Mouse (Mus musculus) midbrain, embryonic 12.5 days (tissue): ENCODE data around the gene Ap3b2. TPM values are rescaled to one million over a fixed set of nuclear protein-coding genes. Genes with fewer than 3 reads are reported as not detected.

Source experiments
- ATAC-seq: fragments of 200-750 bp; cut with Nextera tagmentation; 2 replicates; pipeline ENCODE4 v1.8.0; 2017; ENCODE audit warnings: low read depth, moderate TSS enrichment, moderate library complexity; ENCODE audit not compliant: low FRiP score
- H3K27ac ChIP-seq: fragments of 300-500 bp; sonication (generic); replicated peaks from 2 replicates; pipeline ENCODE4 v1.5.1; 2016; ENCODE audit warnings: mild to moderate bottlenecking
- H3K27me3 ChIP-seq: fragments of 300-500 bp; sonication (generic); 2 replicates; pipeline ENCODE4 v1.6.1; 2016; ENCODE audit warnings: mild to moderate bottlenecking
- H3K36me3 ChIP-seq: fragments of 300-500 bp; sonication (generic); 2 replicates; pipeline ENCODE4 v1.6.1; 2016
- H3K4me1 ChIP-seq: fragments of 300-500 bp; sonication (generic); 2 replicates; pipeline ENCODE4 v1.6.1; 2016
- H3K4me2 ChIP-seq: fragments of 300-500 bp; sonication (generic); replicated peaks from 2 replicates; pipeline ENCODE4 v1.6.1; 2016; ENCODE audit warnings: mild to moderate bottlenecking, moderate library complexity
- H3K4me3 ChIP-seq: fragments of 300-500 bp; sonication (generic); 2 replicates; pipeline ENCODE4 v1.5.1; 2016; ENCODE audit warnings: mild to moderate bottlenecking
- H3K9ac ChIP-seq: fragments of 300-500 bp; sonication (generic); replicated peaks from 2 replicates; pipeline ENCODE4 v1.6.1; 2016; ENCODE audit warnings: mild to moderate bottlenecking, moderate library complexity
- H3K9me3 ChIP-seq: fragments of 300-500 bp; sonication (generic); 2 replicates; pipeline ENCODE4 v1.6.1; 2016; ENCODE audit warnings: mild to moderate bottlenecking
- WGBS: fragments of 180-500 bp; shearing (Covaris S2); methylation state at CpG from one replicate; pipeline ENCODE4 v1.1.7; 2016; 5-methylcytosine and 5-hydroxymethylcytosine counted together
- polyA plus RNA-seq: library from polyadenylated mRNA; unstranded; fragments of >200 nt; fragmentation: Nextera tagmentation; extraction: Ambion mirVana; gene quantifications from 2 replicates; pipeline ENCODE4 v1.2.1, GENCODE M21; 2016

Gene Ap3b2
- 60.0 and 63.0 TPM in 2 replicates for polyA plus RNA-seq

DNA sequence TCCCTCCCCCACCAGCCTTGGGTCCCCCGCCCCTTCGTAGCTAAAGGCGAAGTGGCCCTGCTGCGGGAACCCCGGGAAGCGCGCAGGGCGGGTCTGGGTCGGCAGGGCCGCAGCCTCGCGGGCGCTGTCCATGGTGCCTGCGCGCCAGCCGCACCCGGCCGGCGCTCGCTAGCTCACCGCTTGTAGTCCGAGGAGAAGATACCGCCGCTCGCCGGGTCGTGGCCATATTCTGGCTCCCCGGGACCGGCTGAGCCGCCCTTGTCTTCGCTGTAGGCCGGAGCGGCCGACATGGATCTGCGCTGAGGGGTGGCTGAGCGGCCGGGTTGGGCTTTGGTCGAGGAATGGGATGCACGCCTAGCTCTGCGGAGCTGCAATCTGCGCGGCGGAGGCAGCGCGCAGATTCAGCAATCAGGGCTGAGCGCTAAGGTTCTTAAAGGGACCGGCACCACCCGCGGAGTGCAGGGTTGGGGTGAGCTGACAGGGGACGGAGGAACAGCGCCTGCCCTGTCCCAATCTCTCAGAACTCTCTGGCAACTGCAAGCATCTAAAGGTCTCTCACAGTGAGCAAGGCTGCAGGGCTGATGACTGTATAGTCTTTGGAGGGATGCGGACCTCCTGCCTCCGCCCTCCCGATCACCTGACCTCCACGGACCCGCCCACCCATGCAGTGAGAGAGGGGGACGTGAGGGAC lies at the start of gene Ap3b2:
Gene Ap3b2 (minus strand): TSS at position 595 of the 691 bp plus-strand sequence.
- peaks cover 25% of the 10 kb centered on the region for H3K27me3 ChIP-seq

GRCm38 (mm10) chr7:81542934-81543333 lies 49.2 kb upstream of the Ap3b2 start:
- no peak overlapping the region for H3K4me3 ChIP-seq
- no peaks in the 10 kb centered on the region for H3K36me3 ChIP-seq
- no peak for ATAC-seq
- H3K27me3 ChIP-seq: no peaks in the 10 kb centered on the region
- no peak overlapping the region for H3K27ac ChIP-seq
- 72% methylated on average over 8 of the region's 8 CpGs for WGBS
- no peak overlapping the region for H3K4me2 ChIP-seq
- H3K4me1 ChIP-seq: peaks cover 16% of the 10 kb centered on the region
- no peaks in the 10 kb centered on the region for H3K9me3 ChIP-seq
- no peak overlapping the region for H3K9ac ChIP-seq

More for the DNA sequence above, at the start of gene Ap3b2:
- Histone ChIP-seq H3K9me3 (no peaks in the 10 kb centered on the region), H3K9ac (peak within 1 kb of the TSS; percentile 79), H3K4me3 (peak within 1 kb of the TSS; percentile 64), H3K36me3 (no peaks in the 10 kb centered on the region), H3K27ac (peak within 1 kb of the TSS; percentile 95), H3K4me2 (peak within 1 kb of the TSS; percentile 70), H3K4me1 (peaks cover 36% of the 10 kb centered on the region)
- WGBS: under 1% methylated on average over 57 of the region's 57 CpGs
- ATAC-seq: peak; percentile 90

DNA sequence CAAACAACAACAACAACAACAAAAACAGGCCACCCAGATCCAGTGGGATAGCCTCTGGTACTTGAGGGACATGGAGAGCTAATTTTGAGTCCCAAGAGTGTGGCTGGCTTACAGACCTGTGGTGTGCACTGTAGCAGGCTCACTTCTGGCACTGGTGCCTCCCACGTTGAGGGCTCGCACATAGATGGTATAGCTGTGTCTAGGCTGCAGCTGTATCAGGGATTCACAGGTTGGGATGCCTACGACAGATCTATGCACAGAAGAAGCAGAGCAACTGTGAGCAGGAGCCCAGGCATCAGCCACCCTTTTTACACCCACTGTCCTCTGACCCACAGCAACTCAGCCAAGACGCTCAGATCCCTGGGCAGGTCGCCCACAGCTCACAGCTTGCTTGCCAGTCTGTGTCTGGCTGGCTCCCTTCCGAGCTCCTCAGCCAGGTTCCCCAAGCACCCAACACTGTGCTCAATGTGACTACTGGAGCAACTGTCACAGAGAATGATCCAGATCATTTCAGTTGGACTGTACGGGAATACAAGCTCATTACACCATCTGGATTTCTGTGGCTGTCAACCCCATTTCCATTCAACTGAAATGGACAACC lies 48.3 kb upstream of the Ap3b2 start:
- Histone ChIP-seq H3K4me1 (peaks cover 16% of the 10 kb centered on the region), H3K36me3 (no peaks in the 10 kb centered on the region), H3K4me2 (no peak overlapping the region), H3K4me3 (no peak overlapping the region), H3K27ac (no peak overlapping the region), H3K9ac (no peak overlapping the region), H3K27me3 (no peaks in the 10 kb centered on the region), H3K9me3 (no peaks in the 10 kb centered on the region)
- WGBS: 86% methylated on average over 7 of the region's 7 CpGs
- ATAC-seq: no peak

- Histone ChIP-seq H3K36me3 (no peaks in the 10 kb centered on the region), H3K27ac (no peak overlapping the region), H3K9ac (no peak overlapping the region), H3K27me3 (no peaks in the 10 kb centered on the region), H3K4me2 (no peak overlapping the region), H3K4me3 (no peak overlapping the region), H3K9me3 (no peaks in the 10 kb centered on the region), H3K4me1 (peaks cover 16% of the 10 kb centered on the region)
- WGBS: 65% methylated on average over 1 of the region's 1 CpGs
- ATAC-seq: no peak
Measured at GRCm38 (mm10) chr7:81540999-81541398, 47.3 kb upstream of the Ap3b2 start.

- no peak overlapping the region for H3K9ac ChIP-seq
- peaks cover 16% of the 10 kb centered on the region for H3K4me1 ChIP-seq
- WGBS: 5% methylated on average over 2 of the region's 2 CpGs
- no peaks in the 10 kb centered on the region for H3K9me3 ChIP-seq
- ATAC-seq: peak; percentile 54; the same call in 1 of the 2 replicates
- H3K4me2 ChIP-seq: no peak overlapping the region
- peaks cover 13% of the 10 kb centered on the region for H3K36me3 ChIP-seq
- H3K27ac ChIP-seq: peak overlapping the region; percentile 58
- H3K4me3 ChIP-seq: no peak overlapping the region
- H3K27me3 ChIP-seq: no peaks in the 10 kb centered on the region
Measured at GRCm38 (mm10) chr7:81539565-81539964, 45.8 kb upstream of the Ap3b2 start.

DNA sequence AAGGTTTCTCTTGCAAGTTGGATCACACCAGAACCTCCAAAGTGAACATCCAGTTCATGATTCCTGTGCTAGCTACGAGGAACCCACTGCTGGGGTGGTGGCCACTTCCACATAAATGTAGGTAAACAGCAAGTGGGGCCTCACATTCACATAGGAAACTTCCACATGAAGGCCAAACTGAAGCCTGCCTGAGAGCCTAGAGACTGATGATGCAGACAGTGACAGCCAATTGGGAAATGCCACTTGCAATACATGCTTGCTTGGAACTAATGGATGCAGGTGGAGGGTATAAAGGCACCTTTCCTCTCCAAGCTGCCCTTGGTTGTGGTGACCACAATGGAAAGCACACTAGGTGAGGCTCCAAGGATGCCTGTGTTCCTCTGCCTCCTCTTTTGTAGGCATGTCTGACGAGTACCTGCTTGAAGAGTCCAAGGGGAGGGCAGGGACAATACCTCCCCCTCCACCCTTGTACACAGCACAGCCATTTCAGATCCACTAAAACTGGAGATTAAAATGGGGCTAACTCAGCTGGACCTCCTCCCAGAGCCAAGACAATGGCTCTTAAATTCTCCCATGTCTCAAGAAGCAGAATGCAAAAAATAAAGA lies 44.4 kb upstream of the Ap3b2 start:
- peaks cover 27% of the 10 kb centered on the region for H3K36me3 ChIP-seq
- H3K9ac ChIP-seq: no peak overlapping the region
- ATAC-seq: no peak
- 83% methylated on average over 2 of the region's 2 CpGs for WGBS
- H3K4me2 ChIP-seq: no peak overlapping the region
- H3K9me3 ChIP-seq: no peaks in the 10 kb centered on the region
- peaks cover 16% of the 10 kb centered on the region for H3K4me1 ChIP-seq
- H3K27me3 ChIP-seq: no peaks in the 10 kb centered on the region
- no peak overlapping the region for H3K4me3 ChIP-seq
- H3K27ac ChIP-seq: no peak overlapping the region

DNA sequence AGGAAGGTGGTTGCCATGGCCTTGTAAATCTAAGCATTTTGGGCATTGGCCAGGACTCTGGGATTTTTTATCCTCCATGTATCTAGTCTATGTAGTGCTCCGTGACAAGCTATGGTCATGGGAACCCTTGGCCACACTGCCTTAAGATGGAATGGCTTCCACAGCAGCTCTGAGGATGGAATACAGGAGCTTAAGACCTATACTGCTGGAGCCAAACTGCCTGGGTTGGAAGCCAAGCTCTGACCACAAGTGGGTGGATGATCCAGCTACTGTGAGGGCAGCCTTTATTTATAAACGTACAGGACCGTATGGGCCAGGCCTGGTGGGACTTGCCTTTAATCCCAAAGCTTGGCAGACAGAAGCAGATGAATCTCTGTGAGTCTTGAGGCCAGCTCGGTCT lies 42.8 kb upstream of the Ap3b2 start:
- H3K9me3 ChIP-seq: no peaks in the 10 kb centered on the region
- peaks cover 16% of the 10 kb centered on the region for H3K4me1 ChIP-seq
- H3K4me3 ChIP-seq: no peak overlapping the region
- WGBS: 90% methylated on average over 4 of the region's 4 CpGs
- H3K4me2 ChIP-seq: no peak overlapping the region
- H3K27ac ChIP-seq: no peak overlapping the region
- no peak overlapping the region for H3K9ac ChIP-seq
- peaks cover 44% of the 10 kb centered on the region for H3K36me3 ChIP-seq
- H3K27me3 ChIP-seq: no peaks in the 10 kb centered on the region
- ATAC-seq: no peak

GRCm38 (mm10) chr7:81531462-81531861 lies 37.7 kb upstream of the Ap3b2 start:
- no peaks in the 10 kb centered on the region for H3K9me3 ChIP-seq
- no peak overlapping the region for H3K27ac ChIP-seq
- H3K9ac ChIP-seq: no peak overlapping the region
- H3K4me1 ChIP-seq: no peaks in the 10 kb centered on the region
- ATAC-seq: no peak
- H3K4me3 ChIP-seq: no peak overlapping the region
- no peak overlapping the region for H3K4me2 ChIP-seq
- H3K27me3 ChIP-seq: no peaks in the 10 kb centered on the region
- WGBS: 81% methylated on average over 1 of the region's 1 CpGs
- peaks cover 76% of the 10 kb centered on the region for H3K36me3 ChIP-seq

GRCm38 (mm10) chr7:81528918-81529317 lies 35.2 kb upstream of the Ap3b2 start:
- H3K36me3 ChIP-seq: peaks cover 65% of the 10 kb centered on the region
- no peak overlapping the region for H3K27ac ChIP-seq
- 98% methylated on average over 8 of the region's 8 CpGs for WGBS
- H3K4me1 ChIP-seq: peaks cover 11% of the 10 kb centered on the region
- H3K4me3 ChIP-seq: no peak overlapping the region
- no peaks in the 10 kb centered on the region for H3K9me3 ChIP-seq
- no peaks in the 10 kb centered on the region for H3K27me3 ChIP-seq
- H3K9ac ChIP-seq: no peak overlapping the region
- no peak overlapping the region for H3K4me2 ChIP-seq
- no peak for ATAC-seq

DNA sequence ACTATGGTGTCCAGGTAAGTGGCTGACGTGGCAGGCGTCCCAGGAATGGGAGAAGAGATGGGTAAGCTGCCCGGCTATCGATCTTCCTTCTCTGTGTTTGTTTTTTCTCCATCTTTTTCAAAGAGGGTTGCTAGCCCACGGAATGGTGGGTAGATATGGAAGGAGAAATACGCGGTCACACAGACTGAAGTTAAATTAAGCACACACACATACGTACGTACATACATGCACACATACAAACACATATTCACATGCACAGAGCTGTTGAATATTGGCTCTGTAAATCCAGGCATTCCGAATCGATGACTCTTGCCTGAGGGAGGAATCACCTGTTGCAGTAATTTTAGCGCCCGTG lies 29.9 kb upstream of the Ap3b2 start:
- peak overlapping the region; percentile 89 for H3K4me2 ChIP-seq

DNA sequence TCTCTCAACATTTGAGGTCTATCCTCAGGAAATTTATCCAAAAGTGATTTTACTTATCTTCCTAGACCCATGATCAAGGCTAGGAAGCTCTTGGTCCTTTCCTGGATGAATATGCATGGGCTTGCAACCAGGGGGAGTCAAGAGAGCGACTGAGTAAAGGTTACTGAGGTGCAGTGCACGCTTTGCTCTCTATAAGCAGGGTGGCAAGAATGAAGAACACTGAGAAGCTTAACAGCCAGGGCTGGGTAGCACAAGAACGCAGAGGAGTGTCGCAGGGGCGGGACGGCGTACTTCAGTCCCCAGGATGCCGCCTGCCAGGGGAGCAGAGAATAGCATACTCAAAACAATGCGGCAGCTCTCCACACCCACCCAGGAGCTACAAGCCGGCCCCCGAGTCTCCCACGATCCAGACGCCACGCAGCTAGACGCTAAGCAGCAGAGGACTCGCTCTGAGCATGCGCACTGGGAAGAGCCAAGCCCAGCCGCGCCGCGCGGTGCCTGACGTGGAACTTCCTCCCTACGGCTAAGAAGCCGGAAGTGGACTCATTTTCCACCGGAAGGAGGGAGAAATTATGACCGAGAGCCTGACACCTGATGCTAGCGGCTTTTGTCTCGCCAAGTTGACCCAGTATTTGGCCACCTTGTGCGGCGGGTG lies 29.4 kb upstream of the Ap3b2 start:
- H3K36me3 ChIP-seq: peaks cover 11% of the 10 kb centered on the region; the same call in 1 of the 2 replicates
- peaks cover 16% of the 10 kb centered on the region for H3K4me1 ChIP-seq
- no peaks in the 10 kb centered on the region for H3K27me3 ChIP-seq
- H3K27ac ChIP-seq: peak overlapping the region; percentile 93
- H3K4me3 ChIP-seq: peak overlapping the region; percentile 71
- H3K9ac ChIP-seq: peak overlapping the region; percentile 70
- 0% methylated on average over 31 of the region's 31 CpGs for WGBS
- peak; percentile 97 for ATAC-seq
- peak overlapping the region; percentile 89 for H3K4me2 ChIP-seq
- H3K9me3 ChIP-seq: no peaks in the 10 kb centered on the region

More for the DNA sequence above, 29.9 kb upstream of the Ap3b2 start:
- Histone ChIP-seq H3K27ac (peak overlapping the region; percentile 93), H3K9me3 (no peaks in the 10 kb centered on the region), H3K9ac (peak overlapping the region; percentile 70), H3K36me3 (peaks cover 14% of the 10 kb centered on the region), H3K4me1 (peaks cover 16% of the 10 kb centered on the region), H3K4me3 (peak overlapping the region; percentile 71), H3K27me3 (no peaks in the 10 kb centered on the region)
- WGBS: 12% methylated on average over 13 of the region's 13 CpGs
- ATAC-seq: no peak; the same call in 1 of the 2 replicates
